Mouse (Mus musculus) testis, postnatal 14 days (tissue): ENCODE measurements around the gene Usp22.
"Not testable (repeated sequence)": the region's sequence is repeated elsewhere in the genome, so short reads cannot be mapped to it uniquely, and the experiment has no call there.

Experiments used
- DNase-seq: peaks from one replicate; pipeline ENCODE4 v3.0.0; 2021; ENCODE audit warnings: low spot score

The Usp22 gene

GRCm38 (mm10) chr11:61174821-61175658 is at the start of gene Usp22:
Gene Usp22, minus strand, starts transcription at chr11:61175055.
- DNase-seq = peak; percentile 100

GRCm38 (mm10) chr11:61224234-61224744 is 49.4 kb upstream of the Usp22 start:
- no peak for DNase-seq

GRCm38 (mm10) chr11:61222971-61223745 is 48.3 kb upstream of the Usp22 start:
- DNase-seq = no peak

- no peak for DNase-seq
These were observed 47.2 kb upstream of the Usp22 start for GRCm38 (mm10) chr11:61222007-61222406.

DNA sequence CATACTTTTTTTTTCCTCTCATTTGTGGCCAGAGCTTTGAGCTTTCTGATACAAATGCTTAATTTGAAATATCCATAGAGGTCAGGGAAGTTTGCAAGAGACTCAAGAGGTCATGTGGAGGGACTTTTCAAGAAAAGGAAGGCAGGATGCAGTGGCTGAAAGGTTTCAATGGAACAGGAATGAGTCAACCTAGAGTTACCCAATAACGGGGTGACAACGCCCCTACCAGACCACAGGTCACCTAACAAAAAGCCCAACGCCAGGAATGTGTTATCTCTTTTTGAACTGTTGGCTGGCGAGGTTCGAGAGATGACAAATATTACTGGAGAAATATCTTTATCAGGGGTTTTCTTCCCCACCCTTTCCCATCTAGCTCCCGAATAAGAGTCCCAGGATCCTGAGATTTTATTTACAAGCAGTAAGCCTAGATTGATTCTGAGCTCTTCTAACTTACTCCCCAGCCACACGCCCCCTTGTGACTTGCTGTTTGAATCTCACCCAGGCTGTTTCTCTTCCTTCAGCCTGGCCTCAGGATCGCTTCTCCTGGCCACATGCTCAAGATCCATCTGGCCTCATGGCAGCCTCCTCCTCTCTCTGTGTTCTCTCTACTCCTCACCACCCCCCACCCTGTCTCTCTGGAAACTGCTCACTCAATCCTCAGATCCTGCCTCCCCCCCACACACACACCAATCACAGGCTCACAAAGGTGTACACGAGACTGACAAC is 45.5 kb upstream of the Usp22 start:
- no peak for DNase-seq

DNA sequence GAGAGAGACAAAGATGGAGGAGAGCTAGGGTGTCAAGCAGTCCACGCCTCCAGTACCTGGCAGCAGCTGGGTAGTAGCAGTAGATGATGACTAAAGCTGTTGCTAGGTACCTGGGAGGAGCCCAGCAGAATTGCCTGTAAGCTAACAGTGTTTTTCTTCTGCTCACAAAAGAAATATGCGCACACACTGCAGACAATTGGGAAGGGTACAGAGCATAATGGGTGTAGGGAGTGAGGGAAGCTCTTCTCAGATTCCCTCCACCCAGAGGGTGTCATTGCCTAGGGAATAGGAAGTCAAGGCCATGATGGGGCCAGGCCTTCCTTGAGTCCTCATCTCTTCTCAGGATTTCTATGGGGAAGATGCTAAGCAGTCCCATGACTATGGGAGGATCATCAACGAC is 41.1 kb upstream of the Usp22 start:
- DNase-seq = no peak

- no peak for DNase-seq
These were observed 37.2 kb upstream of the Usp22 start for GRCm38 (mm10) chr11:61212102-61212501.

- no peak for DNase-seq
These were observed 33.5 kb upstream of the Usp22 start for GRCm38 (mm10) chr11:61208316-61208715.

DNA sequence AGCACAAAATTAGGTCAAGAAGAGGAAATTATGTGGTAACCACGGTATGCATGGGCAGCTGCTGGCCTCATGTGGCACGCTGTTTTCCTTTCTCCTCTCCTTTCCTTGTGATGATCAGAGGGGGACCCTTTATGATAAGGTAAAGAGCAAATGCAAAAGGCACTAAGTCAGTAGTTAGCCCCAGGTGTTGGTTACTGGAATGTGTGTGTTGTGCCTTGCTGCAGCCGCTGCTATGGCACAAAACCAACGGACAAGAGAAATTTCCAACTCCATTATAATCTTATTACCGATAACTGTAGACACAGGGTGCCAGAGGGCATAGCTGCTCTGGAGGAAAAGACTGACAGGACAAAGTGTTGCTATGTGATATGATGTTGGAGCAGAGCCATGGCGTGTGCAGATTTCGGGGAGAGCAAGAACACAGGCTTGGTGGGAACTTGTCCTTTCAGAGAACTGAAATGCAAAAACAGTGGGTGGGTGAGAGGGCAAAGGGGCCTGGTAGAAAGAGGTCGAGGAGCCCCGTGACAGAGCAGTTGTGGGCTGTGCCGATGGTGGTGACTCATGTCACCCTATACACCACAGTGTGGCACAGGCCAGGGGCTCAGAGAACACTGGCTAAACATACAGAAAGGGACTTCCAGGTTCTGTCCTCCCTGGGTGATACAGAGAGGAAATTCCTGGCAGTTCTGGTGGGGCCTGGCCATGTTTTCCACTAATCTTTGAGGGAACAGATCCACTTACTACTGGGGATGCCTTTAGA is 32.8 kb upstream of the Usp22 start, which contains the start of gene Aldh3a1:
Gene Aldh3a1, plus strand, starts transcription at position 51 of the 760 bp plus-strand sequence.
- DNase-seq = no peak

GRCm38 (mm10) chr11:61206136-61206535 is 31.3 kb upstream of the Usp22 start:
- DNase-seq = no peak

DNA sequence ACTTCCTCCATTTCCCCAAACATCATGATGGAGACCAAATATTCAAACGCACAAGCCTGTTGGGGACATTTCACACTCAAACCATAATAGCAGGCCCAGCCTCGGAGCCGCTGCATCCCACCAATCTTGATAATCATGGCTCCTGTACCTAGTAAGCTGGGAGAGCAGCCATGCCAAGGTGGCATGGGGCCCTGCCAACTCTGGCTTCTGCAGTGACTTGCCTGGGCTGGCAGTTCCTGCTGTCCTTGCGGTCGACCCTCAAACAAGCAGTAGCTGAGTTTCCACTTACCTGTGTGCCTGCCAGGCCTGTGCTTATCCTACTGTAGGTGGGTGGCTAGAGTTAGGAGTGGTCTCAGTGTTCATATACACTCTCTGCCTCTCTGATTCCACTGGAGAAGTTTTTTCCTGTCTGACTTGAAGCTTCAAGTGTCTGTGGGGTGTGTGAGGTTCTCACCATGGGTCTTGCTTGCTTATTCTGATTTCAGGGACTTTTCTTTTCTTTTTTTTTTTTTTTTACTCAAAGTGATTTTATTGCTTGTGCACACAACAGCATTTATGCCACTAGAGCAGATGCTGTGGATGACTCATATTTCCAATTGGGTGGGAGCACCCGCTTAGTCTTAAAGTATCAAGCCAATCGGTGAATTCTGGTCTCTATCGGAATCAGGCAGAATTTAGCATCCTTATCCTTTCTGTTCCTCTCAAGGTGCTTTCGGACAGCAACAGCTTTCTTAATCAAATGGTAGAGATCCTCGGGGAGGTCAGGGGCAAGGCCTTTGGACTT is 30.5 kb upstream of the Usp22 start:
- DNase-seq = no peak

- no peak for DNase-seq
These were observed 28.0 kb upstream of the Usp22 start for GRCm38 (mm10) chr11:61202810-61203209.

- DNase-seq = no peak
These were observed 27.3 kb upstream of the Usp22 start for GRCm38 (mm10) chr11:61202186-61202585.

GRCm38 (mm10) chr11:61199620-61200362 is 24.9 kb upstream of the Usp22 start:
- no peak for DNase-seq

DNA sequence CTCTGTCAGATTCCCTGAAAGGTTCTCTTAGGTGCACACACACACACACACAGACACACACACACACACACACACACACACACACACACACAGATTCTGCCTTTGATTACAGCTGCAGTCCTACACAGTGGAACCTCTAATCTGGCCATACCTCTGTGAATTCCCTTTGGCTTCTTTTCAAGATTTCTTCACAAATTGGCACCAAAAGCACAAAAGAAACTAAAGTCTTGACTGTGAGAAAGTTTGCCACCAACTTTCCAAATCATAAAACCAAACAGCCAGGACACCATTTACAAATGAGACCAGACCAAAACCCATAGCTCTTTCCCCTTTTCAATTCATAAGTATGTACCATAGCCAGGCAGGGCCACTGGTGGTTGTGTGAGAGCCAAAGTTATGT is 23.1 kb upstream of the Usp22 start:
- DNase-seq = no peak

DNA sequence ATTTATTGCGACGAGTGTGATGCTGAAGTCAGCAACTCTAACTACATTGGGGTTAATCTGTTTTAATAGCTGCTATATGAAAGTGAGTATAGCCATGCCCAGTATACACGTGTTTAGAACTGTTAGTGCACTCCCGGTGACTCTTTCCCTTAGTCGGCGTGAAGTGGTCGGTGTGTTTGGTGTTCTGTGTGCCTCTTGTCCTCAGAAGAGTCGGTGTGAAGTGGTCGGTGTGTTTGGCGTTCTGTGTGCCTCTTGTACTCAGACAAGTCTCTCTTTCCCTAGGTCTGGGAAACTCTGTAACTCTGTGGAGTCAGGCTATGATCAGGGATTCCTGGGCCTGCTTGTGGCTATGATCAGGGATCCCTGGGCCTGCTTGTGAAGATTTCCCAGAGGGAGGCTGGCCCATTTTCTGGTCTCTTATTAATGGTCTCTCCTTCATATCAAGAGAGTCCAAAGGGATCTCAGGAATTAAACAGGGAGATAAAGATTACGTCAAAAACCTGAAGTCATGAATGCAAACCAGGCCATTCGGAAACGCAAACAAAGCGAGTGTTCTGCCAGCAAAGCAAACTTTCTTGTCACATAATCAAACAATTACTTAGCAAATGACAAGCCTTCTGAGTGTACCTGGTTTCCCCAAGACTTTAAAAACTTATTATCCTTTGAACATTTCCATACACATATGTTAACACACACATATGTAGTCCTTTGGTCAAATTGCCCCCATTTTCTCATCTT is 21.9 kb upstream of the Usp22 start:
- no peak for DNase-seq

- DNase-seq = peak; percentile 59
These were observed 18.5 kb upstream of the Usp22 start for GRCm38 (mm10) chr11:61193392-61193791.

GRCm38 (mm10) chr11:61192779-61193178 is 17.9 kb upstream of the Usp22 start:
- DNase-seq = no peak

DNA sequence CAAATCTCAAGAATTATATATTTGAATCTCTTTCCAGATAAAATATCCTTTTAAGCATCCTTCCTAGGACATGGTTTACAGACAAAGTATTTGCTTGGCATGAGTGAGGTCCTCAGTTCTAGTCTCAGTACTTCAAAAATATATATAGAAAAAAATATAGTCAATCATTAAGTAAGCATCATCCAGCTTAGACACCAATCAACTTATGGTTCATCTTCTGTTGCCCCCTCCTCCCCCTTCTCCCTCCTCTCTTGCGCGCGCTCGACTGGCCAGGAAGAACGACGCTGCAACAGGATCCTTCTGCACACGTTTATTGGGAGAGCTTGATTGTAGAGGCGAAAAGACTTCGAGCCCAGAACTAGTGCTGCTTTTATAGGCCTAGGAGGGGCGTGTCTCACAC is 17.3 kb upstream of the Usp22 start:
- DNase-seq = not testable (repeated sequence)
